Mouse (Mus musculus): ENCODE results near the gene Syne2. TPM values are rescaled to one million over a fixed set of nuclear protein-coding genes. Genes with fewer than 3 reads are reported as not detected.

The Syne2 gene
- polyA plus RNA-seq, 1 experiment = 14.3 TPM

DNA sequence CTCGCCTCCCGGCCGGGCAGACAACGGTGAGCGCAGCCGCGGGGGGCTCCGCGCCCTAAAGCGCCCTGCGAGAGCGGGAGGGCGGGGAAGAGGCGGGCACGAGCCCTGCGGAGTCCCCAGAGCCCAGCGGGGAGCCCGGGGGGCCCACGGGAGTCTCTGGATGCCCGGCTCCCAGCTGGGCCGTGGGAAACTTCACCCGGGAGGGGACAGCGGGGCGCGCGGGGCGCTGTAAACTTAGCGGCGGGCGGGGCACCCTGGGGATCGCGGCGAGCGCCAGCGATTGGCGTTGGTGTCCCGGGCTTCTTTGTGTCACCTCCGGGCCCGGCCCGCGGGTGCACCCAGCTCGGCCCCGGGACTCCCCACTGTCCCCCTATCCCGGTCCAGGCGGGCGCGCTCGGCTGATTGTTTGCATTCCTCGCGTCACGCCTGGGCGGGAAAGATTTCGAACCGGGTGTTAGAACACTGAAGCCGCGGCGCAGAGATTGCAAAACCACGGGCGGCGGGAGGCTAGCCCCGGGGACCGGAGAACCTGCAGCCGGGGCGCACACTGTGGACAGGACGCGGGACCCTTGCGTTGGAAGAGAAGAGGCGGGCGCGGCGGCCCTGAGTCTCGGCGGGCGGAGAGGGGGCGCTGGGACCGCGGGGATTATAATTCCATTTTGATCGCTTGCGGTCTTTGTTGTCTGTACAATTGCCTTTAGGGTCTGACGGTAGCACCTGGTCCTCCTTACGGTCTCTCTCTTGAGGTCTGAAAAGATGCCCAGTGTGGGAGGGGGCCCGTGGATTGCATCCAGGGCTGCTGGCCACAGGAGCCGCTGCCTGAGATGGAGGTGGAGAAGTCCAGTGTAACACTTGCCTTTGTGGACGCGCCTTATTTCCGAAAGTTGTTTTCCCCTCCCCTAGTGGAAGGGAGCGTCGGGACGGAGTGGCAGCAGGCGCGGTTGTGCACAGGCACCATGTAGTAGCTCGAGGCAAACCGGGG is 810 bp downstream of the Syne2 start:
- no peaks in the 10 kb centered on the region; the same call in 1 of the 2 replicates for H3K36me3 ChIP-seq (ENCODE audit: control insufficient read depth, insufficient read depth, low read length)
- TF ChIP-seq POLR2A (IDR thresholded peaks at IDR 0.05; ENCODE audit: low read depth, low read length) (no peak), CTCF (IDR thresholded peaks at IDR 0.05; ENCODE audit: extremely low read depth, insufficient read depth, insufficient read length, insufficient replicate concordance) (no peak)
- no peaks in the 10 kb centered on the region; the same call in none of the 2 replicates for H3K4me1 ChIP-seq (ENCODE audit: control insufficient read depth, insufficient read depth, insufficient read length)
- peak in 1 of 2 experiments; percentile 27 for DNase-seq (ENCODE audit: low read depth in 1 of 2, low spot score in 2 of 2)
- peak overlapping the region; percentile 78 for H3K4me3 ChIP-seq (ENCODE audit: extremely low read depth, insufficient read depth, insufficient read length)
- 0 out of 2 replicates have a peak, but pooled peaks cover 10% of the 10 kb centered on the region for H3K27me3 ChIP-seq (ENCODE audit: control insufficient read depth, insufficient read depth, low read length)
- under 1% methylated on average over 91 of the region's 93 CpGs for WGBS
- H3K27ac ChIP-seq (ENCODE audit: insufficient read depth, low read length) = peak overlapping the region; percentile 37; the same call in 1 of the 2 replicates

DNA sequence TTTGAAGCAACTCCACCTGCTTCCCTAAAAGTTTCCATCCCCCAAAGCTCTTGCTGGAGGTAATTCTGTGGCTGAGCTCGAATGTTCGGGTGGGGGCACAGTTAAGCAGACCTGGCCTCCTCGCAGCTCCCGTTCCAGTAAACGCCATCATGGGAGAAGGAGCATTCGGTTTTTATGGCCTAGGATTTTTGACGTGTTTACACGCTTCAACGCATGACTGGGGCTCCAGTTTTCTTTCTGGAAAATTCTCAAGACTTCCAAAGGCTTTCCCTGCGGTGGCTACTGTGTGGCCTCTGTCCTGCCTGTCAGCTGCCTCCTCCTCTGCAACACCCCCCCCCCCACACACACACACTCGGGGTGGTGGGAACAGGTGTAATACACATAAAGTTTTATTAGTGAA is 1.5 kb downstream of the Syne2 start:
- H3K27ac ChIP-seq (ENCODE audit: insufficient read depth, low read length) = no peak overlapping the region

GRCm38 (mm10) chr12:75820216-75820615 is 2.3 kb downstream of the Syne2 start:
- H3K4me3 ChIP-seq (ENCODE audit: extremely low read depth, insufficient read depth, insufficient read length) = no peak overlapping the region
- H3K4me1 ChIP-seq (ENCODE audit: control insufficient read depth, insufficient read depth, insufficient read length) = no peaks in the 10 kb centered on the region; the same call in none of the 2 replicates
- 90% methylated on average over 7 of the region's 7 CpGs for WGBS
- H3K27me3 ChIP-seq (ENCODE audit: control insufficient read depth, insufficient read depth, low read length) = 0 out of 2 replicates have a peak, but pooled peaks cover 10% of the 10 kb centered on the region
- H3K36me3 ChIP-seq (ENCODE audit: control insufficient read depth, insufficient read depth, low read length) = no peaks in the 10 kb centered on the region; the same call in 1 of the 2 replicates
- H3K27ac ChIP-seq (ENCODE audit: insufficient read depth, low read length) = no peak overlapping the region
- TF ChIP-seq CTCF (IDR thresholded peaks at IDR 0.05; ENCODE audit: extremely low read depth, insufficient read depth, insufficient read length, insufficient replicate concordance) = no peak
- TF ChIP-seq POLR2A (IDR thresholded peaks at IDR 0.05; ENCODE audit: low read depth, low read length) = no peak
- DNase-seq (ENCODE audit: low read depth in 1 of 2, low spot score in 2 of 2) = no peak

More for the DNA sequence above, 1.5 kb downstream of the Syne2 start:
- Histone ChIP-seq H3K4me1 (ENCODE audit: control insufficient read depth, insufficient read depth, insufficient read length) (no peaks in the 10 kb centered on the region; the same call in none of the 2 replicates), H3K27me3 (ENCODE audit: control insufficient read depth, insufficient read depth, low read length) (0 out of 2 replicates have a peak, but pooled peaks cover 10% of the 10 kb centered on the region), H3K36me3 (ENCODE audit: control insufficient read depth, insufficient read depth, low read length) (no peaks in the 10 kb centered on the region; the same call in 1 of the 2 replicates), H3K4me3 (ENCODE audit: extremely low read depth, insufficient read depth, insufficient read length) (peak overlapping the region; percentile 78; the same call in 1 of the 2 replicates)
- no peak for DNase-seq (ENCODE audit: low read depth in 1 of 2, low spot score in 2 of 2)
- TF ChIP-seq CTCF (IDR thresholded peaks at IDR 0.05; ENCODE audit: extremely low read depth, insufficient read depth, insufficient read length, insufficient replicate concordance) (no peak), POLR2A (IDR thresholded peaks at IDR 0.05; ENCODE audit: low read depth, low read length) (no peak)
- 49% methylated on average over 11 of the region's 11 CpGs for WGBS

DNA sequence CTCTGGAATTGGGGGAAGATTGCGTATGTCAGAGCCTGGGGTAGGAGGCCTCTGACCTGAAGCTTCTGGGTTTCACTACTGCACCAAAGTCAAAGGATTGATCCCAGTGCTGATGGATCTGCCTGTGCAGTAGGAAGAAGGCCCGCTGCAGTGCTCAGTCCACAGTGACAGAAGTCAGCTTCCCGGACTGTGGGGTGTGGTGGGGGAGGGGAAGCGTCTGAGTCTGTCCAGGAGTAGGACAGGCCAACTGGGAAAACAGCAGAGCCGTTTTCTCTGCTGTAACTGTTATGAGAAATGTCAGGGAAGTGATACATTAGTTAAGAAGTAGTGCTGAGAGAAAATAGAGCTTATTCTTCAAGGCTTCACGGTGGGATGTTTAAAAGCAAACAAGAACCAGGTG is 4.2 kb downstream of the Syne2 start:
- Histone ChIP-seq H3K36me3 (ENCODE audit: control insufficient read depth, insufficient read depth, low read length) (no peaks in the 10 kb centered on the region; the same call in 1 of the 2 replicates), H3K27me3 (ENCODE audit: control insufficient read depth, insufficient read depth, low read length) (0 out of 2 replicates have a peak, but pooled peaks cover 10% of the 10 kb centered on the region), H3K4me3 (ENCODE audit: extremely low read depth, insufficient read depth, insufficient read length) (no peak overlapping the region), H3K4me1 (ENCODE audit: control insufficient read depth, insufficient read depth, insufficient read length) (no peaks in the 10 kb centered on the region; the same call in none of the 2 replicates), H3K27ac (ENCODE audit: insufficient read depth, low read length) (no peak overlapping the region)
- DNase-seq (ENCODE audit: low read depth in 1 of 2, low spot score in 2 of 2) = no peak
- WGBS = 86% methylated on average over 6 of the region's 6 CpGs
- TF ChIP-seq CTCF (IDR thresholded peaks at IDR 0.05; ENCODE audit: extremely low read depth, insufficient read depth, insufficient read length, insufficient replicate concordance) = no peak
- TF ChIP-seq POLR2A (IDR thresholded peaks at IDR 0.05; ENCODE audit: low read depth, low read length) = no peak

GRCm38 (mm10) chr12:75823475-75823874 is 5.5 kb downstream of the Syne2 start:
- Histone ChIP-seq H3K4me1 (ENCODE audit: control insufficient read depth, insufficient read depth, insufficient read length) (no peaks in the 10 kb centered on the region; the same call in none of the 2 replicates), H3K27me3 (ENCODE audit: control insufficient read depth, insufficient read depth, low read length) (0 out of 2 replicates have a peak, but pooled peaks cover 6% of the 10 kb centered on the region), H3K4me3 (ENCODE audit: extremely low read depth, insufficient read depth, insufficient read length) (no peak overlapping the region), H3K27ac (ENCODE audit: insufficient read depth, low read length) (no peak overlapping the region), H3K36me3 (ENCODE audit: control insufficient read depth, insufficient read depth, low read length) (no peaks in the 10 kb centered on the region)
- no peak for DNase-seq (ENCODE audit: low read depth in 1 of 2, low spot score in 2 of 2)
- no peak for TF ChIP-seq POLR2A (IDR thresholded peaks at IDR 0.05; ENCODE audit: low read depth, low read length)
- TF ChIP-seq CTCF (IDR thresholded peaks at IDR 0.05; ENCODE audit: extremely low read depth, insufficient read depth, insufficient read length, insufficient replicate concordance) = no peak
- 88% methylated on average over 6 of the region's 6 CpGs for WGBS

DNA sequence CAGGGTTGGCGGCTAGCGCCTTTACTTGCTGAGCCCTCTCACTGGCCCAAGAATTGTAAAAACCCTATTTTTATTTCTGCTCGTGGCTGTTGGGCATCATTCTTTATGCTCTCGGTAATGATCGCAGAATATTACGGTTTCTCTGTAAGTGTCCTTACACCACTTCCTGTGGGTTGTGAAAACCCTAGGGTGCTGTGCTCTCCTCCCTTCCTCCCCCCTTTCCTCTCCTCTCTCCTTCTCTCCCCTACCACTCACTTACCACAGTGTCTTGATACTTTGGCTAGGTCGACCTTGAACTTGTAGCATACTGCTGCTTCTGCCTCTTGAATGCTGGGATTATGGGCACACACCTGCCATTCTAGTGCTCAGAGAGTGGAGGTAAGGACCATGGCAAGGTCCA is 7.5 kb downstream of the Syne2 start:
- Histone ChIP-seq H3K36me3 (ENCODE audit: control insufficient read depth, insufficient read depth, low read length) (no peaks in the 10 kb centered on the region), H3K27ac (ENCODE audit: insufficient read depth, low read length) (no peak overlapping the region), H3K4me1 (ENCODE audit: control insufficient read depth, insufficient read depth, insufficient read length) (no peaks in the 10 kb centered on the region), H3K27me3 (ENCODE audit: control insufficient read depth, insufficient read depth, low read length) (no peaks in the 10 kb centered on the region), H3K4me3 (ENCODE audit: extremely low read depth, insufficient read depth, insufficient read length) (no peak overlapping the region)
- no peak for DNase-seq (ENCODE audit: low read depth in 1 of 2, low spot score in 2 of 2)
- TF ChIP-seq POLR2A (IDR thresholded peaks at IDR 0.05; ENCODE audit: low read depth, low read length) (no peak), CTCF (IDR thresholded peaks at IDR 0.05; ENCODE audit: extremely low read depth, insufficient read depth, insufficient read length, insufficient replicate concordance) (no peak)
- WGBS = 36% methylated on average over 7 of the region's 7 CpGs

Measured in spleen, adult 2 months (tissue).